Mouse (Mus musculus) erythroblast, embryonic 14.5 days (primary cell): Measurements from ENCODE around the gene Inpp5a.

ENCODE experiments used
- GATA1 ChIP-seq: IDR thresholded peaks from 2 replicates; pipeline ENCODE4 v1.6.1; 2012; ENCODE audit warnings: low read length, inconsistent platforms, mixed read lengths
- TAL1 ChIP-seq: IDR thresholded peaks from 3 replicates; pipeline ENCODE4 v1.6.1; 2012; ENCODE audit warnings: low read length, inconsistent platforms, mixed read lengths

- TF ChIP-seq GATA1, result no peak
- no peak for TF ChIP-seq TAL1
Observed at GRCm38 (mm10) chr7:139384916-139385530, 3.9 kb upstream of the Inpp5a start.
